Mouse (Mus musculus) induced T-regulatory cell, adult 2 months (primary cell): Measurements from ENCODE around the gene 2810459M11Rik.
A peak's percentile ranks its signal among the peaks of the same experiment; 100 is the strongest.
"Not testable (repeated sequence)": the region's sequence is repeated elsewhere in the genome, so short reads cannot be mapped to it uniquely, and the experiment has no call there.

Experiments used
- DNase-seq: peaks from one replicate; pipeline ENCODE4 v3.0.0-alpha.2; 2012; ENCODE audit warnings: low read depth

2810459M11Rik gene

GRCm38 (mm10) chr1:86045848-86046805 is at the start of gene 2810459M11Rik:
2810459M11Rik (plus strand) TSS chr1:86045863.
- peak; percentile 39 for DNase-seq

GRCm38 (mm10) chr1:85997221-85997620 is 48.4 kb upstream of the 2810459M11Rik start:
- no peak for DNase-seq

GRCm38 (mm10) chr1:85998012-85998411 is 47.7 kb upstream of the 2810459M11Rik start:
- DNase-seq = peak; percentile 76

- peak; percentile 61 for DNase-seq
Observed at GRCm38 (mm10) chr1:85999853-86000570, 45.7 kb upstream of the 2810459M11Rik start.

GRCm38 (mm10) chr1:86005540-86005939 is 40.1 kb upstream of the 2810459M11Rik start:
- DNase-seq = peak; percentile 77

- DNase-seq = peak; percentile 82
Observed at GRCm38 (mm10) chr1:86006040-86006439, 39.6 kb upstream of the 2810459M11Rik start.

- peak; percentile 96 for DNase-seq
Observed at GRCm38 (mm10) chr1:86007778-86008177, 37.9 kb upstream of the 2810459M11Rik start.

GRCm38 (mm10) chr1:86015758-86016157 is 29.9 kb upstream of the 2810459M11Rik start:
- DNase-seq = not testable (repeated sequence)

GRCm38 (mm10) chr1:86016516-86016915 is 29.1 kb upstream of the 2810459M11Rik start, which contains the start of gene Spata3:
Spata3 (plus strand) TSS chr1:86016816.
- no peak for DNase-seq

- DNase-seq = peak; percentile 77
Observed at GRCm38 (mm10) chr1:86018235-86019055, 27.2 kb upstream of the 2810459M11Rik start.

GRCm38 (mm10) chr1:86021365-86021989 is 24.2 kb upstream of the 2810459M11Rik start:
- peak; percentile 63 for DNase-seq

GRCm38 (mm10) chr1:86032273-86032987 is 13.2 kb upstream of the 2810459M11Rik start:
- DNase-seq = no peak

GRCm38 (mm10) chr1:86038191-86038951 is 7.3 kb upstream of the 2810459M11Rik start:
- no peak for DNase-seq

- no peak for DNase-seq
Observed at GRCm38 (mm10) chr1:86040131-86040530, 5.5 kb upstream of the 2810459M11Rik start.

- DNase-seq = no peak
Observed at GRCm38 (mm10) chr1:86040817-86041216, 4.8 kb upstream of the 2810459M11Rik start.

- DNase-seq = no peak
Observed at GRCm38 (mm10) chr1:86045056-86045455, 607 bp upstream of the 2810459M11Rik start.

GRCm38 (mm10) chr1:86046833-86047563 is 1.3 kb downstream of the 2810459M11Rik start:
- peak; percentile 27 for DNase-seq

- peak; percentile 63 for DNase-seq
Observed at GRCm38 (mm10) chr1:86048231-86048630, 2.6 kb downstream of the 2810459M11Rik start.

- DNase-seq = no peak
Observed at GRCm38 (mm10) chr1:86048744-86049143, 3.1 kb downstream of the 2810459M11Rik start.
